Mouse (Mus musculus) right cerebral cortex, postnatal 25 days (tissue): ENCODE measurements around the gene Gabrb1.

Source experiments
- DNase-seq: peaks from one replicate; pipeline ENCODE4 v3.0.0; 2022

The Gabrb1 gene

GRCm38 (mm10) chr5:72167594-72168284, 509.8 kb downstream of the Gabrb1 start, which contains the start of gene Commd8:
Commd8 (minus strand) TSS chr5:72168189.
- peak; percentile 90 for DNase-seq

- no peak for DNase-seq
Observed at GRCm38 (mm10) chr5:72168285-72168621, 510.3 kb downstream of the Gabrb1 start.

GRCm38 (mm10) chr5:72170067-72170466, 512.2 kb downstream of the Gabrb1 start:
- no peak for DNase-seq

GRCm38 (mm10) chr5:72172675-72173074, 514.8 kb downstream of the Gabrb1 start:
- DNase-seq, result no peak

GRCm38 (mm10) chr5:72173521-72173920, 515.6 kb downstream of the Gabrb1 start:
- DNase-seq, result no peak

- no peak for DNase-seq
Observed at GRCm38 (mm10) chr5:72175050-72175449, 517.1 kb downstream of the Gabrb1 start.

- DNase-seq, result no peak
Observed at GRCm38 (mm10) chr5:72175530-72175929, 517.6 kb downstream of the Gabrb1 start.

GRCm38 (mm10) chr5:72181194-72181593, 523.3 kb downstream of the Gabrb1 start:
- DNase-seq, result no peak

- DNase-seq, result no peak
Observed at GRCm38 (mm10) chr5:72182804-72183203, 524.9 kb downstream of the Gabrb1 start.

GRCm38 (mm10) chr5:72183929-72184328, 526.0 kb downstream of the Gabrb1 start:
- no peak for DNase-seq

GRCm38 (mm10) chr5:72184437-72185100, 526.7 kb downstream of the Gabrb1 start:
- no peak for DNase-seq

- DNase-seq, result no peak
Observed at GRCm38 (mm10) chr5:72191154-72191553, 533.2 kb downstream of the Gabrb1 start.

GRCm38 (mm10) chr5:72191932-72192331, 534.0 kb downstream of the Gabrb1 start:
- no peak for DNase-seq

- no peak for DNase-seq
Observed at GRCm38 (mm10) chr5:72195442-72195841, 537.5 kb downstream of the Gabrb1 start.
